Mouse (Mus musculus): ENCODE results near the gene Gucy1a1.

DNA sequence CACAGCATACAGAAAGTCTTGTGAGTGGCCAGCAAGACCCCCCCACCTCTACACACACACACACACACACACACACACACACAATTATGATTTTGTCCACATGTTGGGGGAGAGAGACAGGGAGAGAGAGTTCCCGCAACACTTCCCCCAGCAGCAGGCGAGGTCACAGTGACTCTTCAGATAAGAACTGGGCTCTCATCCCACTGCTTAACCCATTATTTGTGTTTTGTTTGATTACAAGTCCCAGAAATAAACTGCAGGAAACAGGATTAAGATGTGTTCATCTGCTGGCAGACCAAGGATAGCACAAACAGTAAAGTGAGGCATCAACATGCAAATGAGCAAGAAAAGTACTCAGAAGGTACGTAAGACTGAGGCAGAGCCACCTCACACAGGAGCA is 33.6 kb downstream of the Gucy1a1 start:
- TF ChIP-seq POLR2A (IDR thresholded peaks at IDR 0.05; ENCODE audit: borderline replicate concordance, control insufficient read depth, low read depth, low read length), result no peak
- no peak for TF ChIP-seq CTCF (IDR thresholded peaks at IDR 0.05; ENCODE audit: control insufficient read depth, insufficient read depth, low read length)
